Mouse (Mus musculus) ES-Bruce4 (cell line): ENCODE data around the gene Vcan.
"Not testable (repeated sequence)": the region's sequence is repeated elsewhere in the genome, so short reads cannot be mapped to it uniquely, and the experiment has no call there.

Experiments
- CTCF ChIP-seq: IDR thresholded peaks from one replicate; pipeline ENCODE4 v1.8.1; 2011; ENCODE audit warnings: low read depth, low read length
- EP300 ChIP-seq: IDR thresholded peaks from 2 replicates; pipeline ENCODE4 v1.6.1; 2011; ENCODE audit warnings: low read depth, low read length; ENCODE audit not compliant: insufficient read depth
- POLR2A ChIP-seq: IDR thresholded peaks from one replicate; pipeline ENCODE4 v1.8.1; 2011; ENCODE audit warnings: low read length; ENCODE audit not compliant: insufficient read depth

- TF ChIP-seq CTCF, POLR2A, EP300: not testable (repeated sequence)
These were observed 8.3 kb upstream of the Vcan start for GRCm38 (mm10) chr13:89750562-89750961.
